Mouse (Mus musculus) lung, postnatal 25 days (tissue): Measurements from ENCODE around the gene Serpina1a.
"Not testable (repeated sequence)": the region's sequence is repeated elsewhere in the genome, so short reads cannot be mapped to it uniquely, and the experiment has no call there.

Experiments used
- DNase-seq: peaks from one replicate; pipeline ENCODE4 v3.0.0; 2022; ENCODE audit warnings: low spot score

Gene Serpina1a

DNA sequence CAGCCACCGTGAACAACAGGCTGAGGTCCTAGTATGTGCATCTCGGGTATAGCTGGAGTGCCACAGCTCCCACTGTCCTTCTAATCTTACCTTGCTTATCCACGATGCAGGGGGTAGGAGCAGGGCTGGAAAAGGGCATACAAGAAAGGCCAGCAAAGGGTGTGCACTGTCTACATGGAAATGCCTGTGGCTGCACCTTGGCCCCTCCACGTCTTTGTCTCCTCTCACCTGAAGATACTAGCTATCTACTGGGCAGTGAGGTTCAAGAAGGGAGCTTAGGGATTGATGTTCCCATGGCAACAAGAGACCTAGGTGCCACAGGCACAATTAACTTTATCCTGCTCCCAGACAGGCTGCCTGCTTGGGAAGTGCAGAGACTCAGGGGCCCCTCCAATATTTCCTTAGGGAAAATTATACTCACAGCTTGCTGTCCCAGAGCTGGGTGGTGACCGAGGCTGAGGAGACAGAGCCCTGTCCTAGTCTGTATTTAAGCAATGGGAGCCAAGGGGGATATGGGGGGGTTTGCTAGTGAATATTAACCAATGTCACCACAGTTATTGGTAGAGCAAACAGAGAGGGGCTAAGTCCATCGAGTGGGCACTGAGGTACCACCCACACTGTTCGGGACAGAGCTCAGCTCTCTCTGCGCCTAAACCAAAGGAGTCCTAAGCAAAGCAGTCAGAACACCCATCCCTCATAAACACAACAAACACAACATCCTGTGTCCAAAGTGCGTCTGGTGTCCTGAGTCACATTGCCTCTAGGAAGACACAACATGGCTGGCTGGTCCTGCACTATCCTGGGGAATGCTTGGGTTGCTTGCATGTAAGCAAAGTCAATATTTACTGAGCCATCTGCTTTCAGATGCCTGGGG is at the start of gene Serpina1a:
Gene Serpina1a, minus strand, starts transcription at position 462 of the 874 bp plus-strand sequence.
- DNase-seq: not testable (repeated sequence)

DNA sequence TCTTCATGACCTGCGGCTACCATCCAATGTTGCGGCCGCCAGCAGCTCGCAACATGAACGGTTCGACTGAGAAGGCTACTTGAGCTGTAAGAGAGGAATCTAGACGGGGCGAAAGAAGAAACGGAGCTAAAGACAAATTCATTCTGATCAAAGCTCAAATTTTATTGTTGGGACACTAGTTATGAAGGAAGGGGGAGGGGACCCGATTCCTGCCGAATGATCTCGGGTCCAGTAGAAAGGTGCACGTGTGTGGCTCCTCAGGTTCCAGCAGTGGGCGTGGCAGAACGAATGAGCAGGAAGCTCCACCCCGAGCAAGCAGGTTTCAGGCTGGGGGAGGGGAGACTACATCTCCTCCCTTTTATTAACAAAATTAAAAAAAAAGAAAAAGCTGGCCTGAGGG is 45.8 kb upstream of the Serpina1a start:
- not testable (repeated sequence) for DNase-seq

DNA sequence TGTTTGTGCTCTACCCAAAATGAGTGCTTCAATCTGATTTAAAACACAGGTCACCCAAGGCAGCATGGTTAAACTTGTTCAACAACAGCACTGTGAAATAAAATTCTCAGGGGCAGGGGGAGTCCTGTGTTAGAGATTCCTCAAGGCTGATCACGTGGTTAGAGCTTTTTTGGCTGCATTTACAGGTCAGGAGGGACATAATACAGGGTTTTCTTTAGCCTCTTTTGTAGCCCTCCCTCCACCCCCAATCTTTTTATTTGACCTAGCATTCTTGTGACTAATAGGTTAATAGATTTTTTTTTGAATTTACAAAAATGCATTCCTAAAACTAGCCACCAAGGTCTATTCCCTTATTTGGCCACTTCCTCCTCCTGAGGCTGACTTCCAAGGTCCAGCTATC is 44.4 kb upstream of the Serpina1a start:
- DNase-seq: not testable (repeated sequence)

DNA sequence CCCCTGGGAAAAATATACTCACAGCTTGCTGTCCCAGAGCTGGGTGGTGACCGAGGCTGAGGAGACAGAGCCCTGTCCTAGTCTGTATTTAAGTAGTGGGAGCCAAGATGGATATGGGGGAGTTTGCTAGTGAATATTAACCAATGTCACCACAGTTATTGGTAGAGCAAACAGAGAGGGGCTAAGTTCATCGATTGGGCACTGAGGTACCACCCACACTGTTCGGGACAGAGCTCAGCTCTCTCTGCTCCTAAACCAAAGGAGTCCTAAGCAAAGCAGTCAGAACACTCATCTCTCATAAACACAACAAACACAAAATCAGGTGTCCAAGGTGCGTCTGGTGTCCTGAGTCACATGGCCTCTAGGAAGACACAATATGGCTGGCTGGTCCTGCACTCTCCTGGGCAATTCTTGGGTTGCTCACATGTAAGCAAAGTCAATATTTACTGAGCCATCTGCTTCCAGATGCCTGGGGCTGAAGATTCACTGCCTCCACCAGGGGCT is 41.5 kb upstream of the Serpina1a start, which contains the start of gene Serpina1c:
Gene Serpina1c, minus strand, starts transcription at position 51 of the 504 bp plus-strand sequence.
- DNase-seq: not testable (repeated sequence)

DNA sequence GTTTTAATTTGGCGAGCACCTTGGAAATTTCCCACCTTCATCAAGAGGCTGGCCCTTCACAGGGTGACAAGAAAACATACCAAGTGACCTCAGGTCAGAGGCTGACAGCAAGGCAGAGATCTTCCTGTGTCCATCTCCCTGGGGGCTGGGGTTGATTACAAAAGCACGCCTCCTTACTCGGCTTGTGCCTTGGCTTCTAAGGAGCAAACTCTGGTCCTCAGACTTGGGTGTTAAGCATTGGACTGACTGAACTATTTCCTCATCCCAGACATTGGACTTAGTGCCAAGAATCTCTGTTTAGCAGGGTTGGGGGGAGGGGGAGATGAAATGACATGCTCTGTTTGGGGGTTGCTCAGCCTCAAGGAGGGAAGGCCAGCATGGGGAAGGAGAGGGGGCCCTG is 38.6 kb upstream of the Serpina1a start:
- peak; percentile 4 for DNase-seq

GRCm38 (mm10) chr12:103866873-103867272 is 3.5 kb upstream of the Serpina1a start:
- DNase-seq: not testable (repeated sequence)

GRCm38 (mm10) chr12:103860976-103861375 is 2.4 kb downstream of the Serpina1a start:
- DNase-seq: no peak

- DNase-seq: not testable (repeated sequence)
These were observed 2.8 kb downstream of the Serpina1a start for GRCm38 (mm10) chr12:103860571-103860970.

DNA sequence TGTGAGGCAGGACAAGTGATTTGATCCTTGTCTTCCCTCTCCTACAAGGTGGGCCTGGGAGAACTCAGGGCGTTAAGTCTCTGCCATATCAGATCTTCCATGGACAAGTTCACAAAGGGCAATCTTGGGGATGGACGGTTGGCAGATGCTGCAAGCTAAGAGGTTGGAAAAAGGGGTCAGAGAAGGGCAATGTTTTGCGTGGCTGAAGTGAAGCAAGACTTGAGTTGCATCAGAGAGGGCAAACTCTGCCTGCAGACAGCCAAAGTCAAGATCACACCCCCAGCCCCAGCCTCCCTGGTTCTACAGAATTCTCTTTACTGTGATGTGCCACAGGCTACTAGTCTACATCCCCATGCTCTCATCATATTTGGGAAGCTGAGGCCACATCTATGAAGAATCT is 3.8 kb downstream of the Serpina1a start:
- not testable (repeated sequence) for DNase-seq

- DNase-seq: not testable (repeated sequence)
These were observed 10.3 kb downstream of the Serpina1a start for GRCm38 (mm10) chr12:103853032-103853431.

- not testable (repeated sequence) for DNase-seq
These were observed 33.1 kb downstream of the Serpina1a start, which contains the start of gene Serpina1b for GRCm38 (mm10) chr12:103830273-103830672. Gene Serpina1b (minus strand): TSS chr12:103830373.

DNA sequence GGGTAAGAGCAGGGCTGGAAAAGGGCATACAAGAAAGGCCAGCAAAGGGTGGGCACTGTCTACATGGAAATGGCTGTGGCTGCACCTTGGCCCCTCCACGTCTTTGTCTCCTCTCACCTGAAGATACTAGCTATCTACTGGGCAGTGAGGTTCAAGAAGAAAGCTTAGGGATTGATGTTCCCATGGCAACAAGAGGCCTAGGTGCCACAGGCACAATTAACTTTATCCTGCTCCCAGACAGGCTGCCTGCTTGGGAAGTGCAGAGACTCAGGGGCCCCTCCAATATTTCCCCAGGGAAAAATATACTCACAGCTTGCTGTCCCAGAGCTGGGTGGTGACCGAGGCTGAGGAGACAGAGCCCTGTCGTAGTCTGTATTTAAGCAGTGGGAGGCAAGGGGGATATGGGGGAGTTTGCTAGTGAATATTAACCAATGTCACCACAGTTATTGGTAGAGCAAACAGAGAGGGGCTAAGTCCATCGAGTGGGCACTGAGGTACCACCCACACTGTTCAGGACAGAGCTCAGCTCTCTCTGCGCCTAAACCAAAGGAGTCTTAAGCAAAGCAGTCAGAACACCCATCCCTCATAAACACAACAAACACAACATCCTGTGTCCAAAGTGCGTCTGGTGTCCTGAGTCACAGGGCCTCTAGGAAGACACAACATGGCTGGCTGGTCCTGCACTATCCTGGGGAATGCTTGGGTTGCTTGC is 35.5 kb downstream of the Serpina1a start:
- not testable (repeated sequence) for DNase-seq

- DNase-seq: peak; percentile 16
These were observed 39.5 kb downstream of the Serpina1a start for GRCm38 (mm10) chr12:103823826-103824225.
